Mouse (Mus musculus): ENCODE measurements around the gene 1700011L22Rik.

DNA sequence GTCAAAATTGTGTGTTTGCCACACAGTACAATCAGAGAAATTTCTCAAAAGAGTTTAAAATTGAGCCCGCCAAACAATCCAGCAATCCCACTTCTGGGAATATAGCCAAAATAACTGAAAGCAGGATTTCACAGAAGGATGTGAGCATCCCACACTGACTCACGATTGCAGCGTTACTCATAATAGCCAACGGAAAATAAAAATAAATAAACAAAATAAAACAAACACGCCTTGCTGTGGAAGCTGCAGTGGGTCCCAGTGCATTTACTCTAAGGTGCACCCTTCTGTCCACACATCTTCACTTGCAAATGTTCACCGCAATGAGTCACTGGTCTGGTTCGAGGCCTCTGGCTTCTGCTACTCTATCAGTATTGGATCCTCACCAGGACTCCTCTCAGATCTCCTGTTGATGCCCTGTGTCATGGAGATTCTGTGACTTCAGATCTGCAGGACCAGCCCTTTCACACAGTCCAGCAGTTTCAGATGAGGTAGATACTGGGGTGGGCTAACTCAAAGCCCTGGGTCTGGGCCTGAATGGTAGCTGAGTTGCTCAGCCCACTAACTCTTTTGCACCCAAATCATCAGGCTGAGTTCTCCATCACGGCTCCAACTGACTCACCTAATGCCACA lies 7.8 kb upstream of the 1700011L22Rik start:
- TF ChIP-seq CTCF (IDR thresholded peaks at IDR 0.05; ENCODE audit: borderline replicate concordance, control insufficient read depth, extremely low read depth, insufficient read depth, low read length, poor library complexity) = no peak
- no peak for TF ChIP-seq POLR2A (IDR thresholded peaks at IDR 0.05; ENCODE audit: control insufficient read depth, extremely low read depth, insufficient read depth, low read length, poor library complexity)

Data from thymus, adult 2 months (tissue).